In genomic region chr4:82706012-82706411, GRCm38 (mm10) we compare ENCODE assay signal across 12 mouse cellular contexts. TPM values are rescaled to one million over a fixed set of nuclear protein-coding genes. Genes with fewer than 3 reads are reported as not detected.
DNase-seq lines count a peak whose midpoint lies in the region; ATAC-seq and TF ChIP-seq lines count a peak whose summit lies in the region.
"Had no signal": no experiment of that assay in that cellular context is flagged by ENCODE, and none has a peak within 500 bp of the region (broad histone marks: within the 10 kb centered on the region; RNA-seq: fewer than 3 reads in every experiment).

No protein-coding gene starts in this region.

- TF ChIP-seq CTCF in cerebellum, adult 2 months (IDR thresholded peaks at IDR 0.05; ENCODE audit: borderline replicate concordance, insufficient read depth, low read depth, low read length) = no peak

- 85% methylated on average over 2 of the region's 2 CpGs for WGBS in heart, embryonic 14.5 days
- WGBS in embryonic facial prominence, embryonic 13.5 days = 23% methylated on average over 2 of the region's 2 CpGs
- WGBS in hindbrain, embryonic 12.5 days = 44% methylated on average over 2 of the region's 2 CpGs
- WGBS in midbrain, embryonic 12.5 days = 67% methylated on average over 2 of the region's 2 CpGs
- 78% methylated on average over 2 of the region's 2 CpGs for WGBS in cerebellum, adult 2 months

- no peak overlapping the region for H3K4me2 ChIP-seq in heart, embryonic 14.5 days (ENCODE audit: low read length)
- no peak overlapping the region for H3K4me2 ChIP-seq in embryonic facial prominence, embryonic 13.5 days
- no peak overlapping the region for H3K4me2 ChIP-seq in hindbrain, embryonic 12.5 days (replicated peaks)
- no peak overlapping the region for H3K4me2 ChIP-seq in midbrain, embryonic 12.5 days (replicated peaks)

- H3K9ac ChIP-seq in heart, embryonic 14.5 days (ENCODE audit: low read length) = no peak overlapping the region
- no peak overlapping the region for H3K9ac ChIP-seq in embryonic facial prominence, embryonic 13.5 days
- H3K9ac ChIP-seq in hindbrain, embryonic 12.5 days = no peak overlapping the region
- H3K9ac ChIP-seq in midbrain, embryonic 12.5 days (replicated peaks) = no peak overlapping the region

- no peak overlapping the region for H3K4me3 ChIP-seq in heart, embryonic 14.5 days (ENCODE audit: control insufficient read depth in 1 of 2, insufficient read depth in 1 of 2, low read depth in 1 of 2, low read length in 2 of 2)
- H3K4me3 ChIP-seq in embryonic facial prominence, embryonic 13.5 days = no peak overlapping the region
- H3K4me3 ChIP-seq in hindbrain, embryonic 12.5 days = no peak overlapping the region
- no peak overlapping the region for H3K4me3 ChIP-seq in midbrain, embryonic 12.5 days
- H3K4me3 ChIP-seq in cerebellum, adult 2 months (replicated peaks; ENCODE audit: insufficient read depth, low read depth, low read length) = no peak overlapping the region

- H3K27ac ChIP-seq in heart, embryonic 14.5 days (replicated peaks in 1 of 2; ENCODE audit: control insufficient read depth in 1 of 2, insufficient read depth in 1 of 2, low read depth in 2 of 2, low read length in 2 of 2) = peak overlapping the region; percentile 54 to 72; a peak in 3 of 4 replicates
- peak overlapping the region; percentile 39; the same call in 1 of the 2 replicates for H3K27ac ChIP-seq in embryonic facial prominence, embryonic 13.5 days
- H3K27ac ChIP-seq in hindbrain, embryonic 12.5 days = peak overlapping the region; percentile 82
- H3K27ac ChIP-seq in midbrain, embryonic 12.5 days (replicated peaks) = peak overlapping the region; percentile 60
- H3K27ac ChIP-seq in cerebellum, adult 2 months (ENCODE audit: insufficient read depth, low read length) = no peak overlapping the region
- H3K27ac ChIP-seq: stomach, postnatal 0 days had no signal

- DNase-seq in heart, adult 18-20 months = no peak
- no peak for DNase-seq in cerebellum, adult 2 months
- DNase-seq in frontal cortex, adult 2 months (ENCODE audit: extremely low spot score in 1 of 2, low spot score in 1 of 2) = no peak
- DNase-seq: kidney, adult 2 months; right cerebral cortex, postnatal 4 days had no signal

- no peak for ATAC-seq in heart, embryonic 14.5 days (ENCODE audit: insufficient number of reproducible peaks, insufficient read depth, low FRiP score, low read depth)
- no peak for ATAC-seq in embryonic facial prominence, embryonic 13.5 days (ENCODE audit: insufficient number of reproducible peaks, insufficient read depth, low FRiP score, low TSS enrichment, low read depth)
- no peak for ATAC-seq in hindbrain, embryonic 12.5 days (ENCODE audit: low FRiP score)
- ATAC-seq in midbrain, embryonic 12.5 days (ENCODE audit: low FRiP score, low read depth) = no peak
- ATAC-seq in megakaryocyte, adult 5-6 weeks (ENCODE audit: poor library complexity, severe bottlenecking) = no peak

- H3K9me3 ChIP-seq in heart, embryonic 14.5 days (ENCODE audit: control insufficient read depth, low read length) = no peaks in the 10 kb centered on the region
- no peaks in the 10 kb centered on the region for H3K9me3 ChIP-seq in embryonic facial prominence, embryonic 13.5 days
- H3K9me3 ChIP-seq in hindbrain, embryonic 12.5 days (replicated peaks) = no peaks in the 10 kb centered on the region
- no peaks in the 10 kb centered on the region for H3K9me3 ChIP-seq in midbrain, embryonic 12.5 days

- no peaks in the 10 kb centered on the region for H3K36me3 ChIP-seq in heart, embryonic 14.5 days (ENCODE audit: control insufficient read depth, insufficient read depth, low read length)
- H3K36me3 ChIP-seq in embryonic facial prominence, embryonic 13.5 days = no peaks in the 10 kb centered on the region
- no peaks in the 10 kb centered on the region for H3K36me3 ChIP-seq in hindbrain, embryonic 12.5 days
- no peaks in the 10 kb centered on the region for H3K36me3 ChIP-seq in midbrain, embryonic 12.5 days

- no peak for TF ChIP-seq POLR2A in cerebellum, adult 2 months (IDR thresholded peaks at IDR 0.05; ENCODE audit: borderline replicate concordance, insufficient read depth, low read length)

- H3K27me3 ChIP-seq in heart, embryonic 14.5 days (ENCODE audit: control insufficient read depth, insufficient read depth, low read length) = no peaks in the 10 kb centered on the region
- peaks cover 2% of the 10 kb centered on the region; the same call in 1 of the 2 replicates for H3K27me3 ChIP-seq in embryonic facial prominence, embryonic 13.5 days
- H3K27me3 ChIP-seq in hindbrain, embryonic 12.5 days = no peaks in the 10 kb centered on the region
- H3K27me3 ChIP-seq in midbrain, embryonic 12.5 days = 0 out of 2 replicates have a peak, but pooled peaks cover 3% of the 10 kb centered on the region
- no peaks in the 10 kb centered on the region for H3K27me3 ChIP-seq in cerebellum, adult 2 months (ENCODE audit: control insufficient read depth, insufficient read depth, low read length)

- peaks cover 33 to 61% of the 10 kb centered on the region in 2 experiments for H3K4me1 ChIP-seq in heart, embryonic 14.5 days (ENCODE audit: control insufficient read depth in 2 of 2, insufficient read depth in 2 of 2, low read length in 2 of 2)
- peaks cover 40% of the 10 kb centered on the region for H3K4me1 ChIP-seq in embryonic facial prominence, embryonic 13.5 days
- peaks cover 36% of the 10 kb centered on the region for H3K4me1 ChIP-seq in hindbrain, embryonic 12.5 days
- H3K4me1 ChIP-seq in midbrain, embryonic 12.5 days = peaks cover 34% of the 10 kb centered on the region
- H3K4me1 ChIP-seq in cerebellum, adult 2 months (ENCODE audit: control insufficient read depth, insufficient read depth, low read length) = peaks cover 3% of the 10 kb centered on the region; the same call in 1 of the 2 replicates

RNA-seq across cellular contexts. Expression of gene Nfib, which starts 0.5 kb away (rescaled TPM):
- 78.1 and 79.8 TPM in 2 replicates for polyA plus RNA-seq in heart, embryonic 14.5 days (2014; fragmentation: Nextera tagmentation; extraction: Ambion mirVana)
- total RNA-seq in heart, adult 18-20 months (2021) = 100 to 1,000 TPM; 126 TPM
- polyA plus RNA-seq in embryonic facial prominence, embryonic 13.5 days (2015; fragmentation: Nextera tagmentation; extraction: Ambion mirVana) = 104 and 132 TPM in 2 replicates
- 58.4 and 63.1 TPM in 2 replicates for polyA plus RNA-seq in hindbrain, embryonic 12.5 days (2016; fragmentation: Nextera tagmentation; extraction: Ambion mirVana)
- 38.8 and 39.8 TPM in 2 replicates for polyA plus RNA-seq in midbrain, embryonic 12.5 days (2016; fragmentation: Nextera tagmentation; extraction: Ambion mirVana)
- total RNA-seq in megakaryocyte, adult 5-6 weeks (2015) = not detected in 2 replicates
- total RNA-seq in megakaryocyte, adult 5-6 weeks (2017) = 0.04 TPM in 1 of 2 replicates, not detected in the other
- 44.3 and 45.5 TPM in 2 replicates for polyA plus RNA-seq in cerebellum, adult 2 months (2012; rRNA removed)
- polyA plus RNA-seq in frontal cortex, adult 2 months (2012; rRNA removed) = 32.5 and 39.4 TPM in 2 replicates
- total RNA-seq: granulocyte monocyte progenitor cell, adult 5-6 weeks had no signal
